Mouse (Mus musculus): ENCODE data around the gene Arfgef3. TPM values are rescaled to one million over a fixed set of nuclear protein-coding genes. Genes with fewer than 3 reads are reported as not detected.
"Not testable (repeated sequence)": the region's sequence is repeated elsewhere in the genome, so short reads cannot be mapped to it uniquely, and the experiment has no call there.

The Arfgef3 gene
- polyA plus RNA-seq, 1 experiment from 2014 or later: 0.07 TPM

- Histone ChIP-seq H3K4me2 (no peak overlapping the region), H3K9ac (ENCODE audit: low read depth, low read length) (no peak overlapping the region), H3K27me3 (replicated peaks; ENCODE audit: control insufficient read depth, insufficient read depth, low read length) (no peaks in the 10 kb centered on the region), H3K4me3 (ENCODE audit: low read depth, low read length) (no peak overlapping the region), H3K9me3 (ENCODE audit: control insufficient read depth, low read length) (no peaks in the 10 kb centered on the region), H3K36me3 (ENCODE audit: control insufficient read depth, insufficient read depth, low read length) (no peaks in the 10 kb centered on the region), H3K27ac (ENCODE audit: low read depth, low read length) (no peak overlapping the region), H3K4me1 (replicated peaks; ENCODE audit: control insufficient read depth, insufficient read depth, low read length) (no peaks in the 10 kb centered on the region)
- ATAC-seq (replicated peaks; ENCODE audit: low FRiP score): no peak
- DNase-seq (ENCODE audit: low spot score): no peak
- WGBS: 75% methylated on average over 5 of the region's 5 CpGs
These were observed 103.2 kb downstream of the Arfgef3 start for GRCm38 (mm10) chr10:18640596-18640995.

- no peak overlapping the region for H3K27ac ChIP-seq (ENCODE audit: low read depth, low read length)
- H3K4me3 ChIP-seq (ENCODE audit: low read depth, low read length): no peak overlapping the region
- no peaks in the 10 kb centered on the region for H3K36me3 ChIP-seq (ENCODE audit: control insufficient read depth, insufficient read depth, low read length)
- H3K4me2 ChIP-seq: no peak overlapping the region
- no peaks in the 10 kb centered on the region for H3K4me1 ChIP-seq (replicated peaks; ENCODE audit: control insufficient read depth, insufficient read depth, low read length)
- no peak for DNase-seq (ENCODE audit: low spot score)
- no peak for ATAC-seq (replicated peaks; ENCODE audit: low FRiP score)
- no peaks in the 10 kb centered on the region for H3K27me3 ChIP-seq (replicated peaks; ENCODE audit: control insufficient read depth, insufficient read depth, low read length)
- H3K9me3 ChIP-seq (ENCODE audit: control insufficient read depth, low read length): no peaks in the 10 kb centered on the region
- no peak overlapping the region for H3K9ac ChIP-seq (ENCODE audit: low read depth, low read length)
- 84% methylated on average over 9 of the region's 9 CpGs for WGBS
These were observed 108.3 kb downstream of the Arfgef3 start for GRCm38 (mm10) chr10:18635450-18635849.

- no peak overlapping the region for H3K9ac ChIP-seq (ENCODE audit: low read depth, low read length)
- no peaks in the 10 kb centered on the region for H3K27me3 ChIP-seq (replicated peaks; ENCODE audit: control insufficient read depth, insufficient read depth, low read length)
- ATAC-seq (replicated peaks; ENCODE audit: low FRiP score): no peak
- no peak overlapping the region for H3K27ac ChIP-seq (ENCODE audit: low read depth, low read length)
- H3K9me3 ChIP-seq (ENCODE audit: control insufficient read depth, low read length): no peaks in the 10 kb centered on the region
- no peak for DNase-seq (ENCODE audit: low spot score)
- H3K4me1 ChIP-seq (replicated peaks; ENCODE audit: control insufficient read depth, insufficient read depth, low read length): no peaks in the 10 kb centered on the region
- WGBS: 78% methylated on average over 7 of the region's 7 CpGs
- H3K4me3 ChIP-seq (ENCODE audit: low read depth, low read length): no peak overlapping the region
- H3K36me3 ChIP-seq (ENCODE audit: control insufficient read depth, insufficient read depth, low read length): no peaks in the 10 kb centered on the region
- H3K4me2 ChIP-seq: no peak overlapping the region
These were observed 109.3 kb downstream of the Arfgef3 start for GRCm38 (mm10) chr10:18634405-18634985.

GRCm38 (mm10) chr10:18630498-18630897, 113.3 kb downstream of the Arfgef3 start:
- no peak overlapping the region for H3K27ac ChIP-seq (ENCODE audit: low read depth, low read length)
- H3K27me3 ChIP-seq (replicated peaks; ENCODE audit: control insufficient read depth, insufficient read depth, low read length): no peaks in the 10 kb centered on the region
- no peak overlapping the region for H3K4me3 ChIP-seq (ENCODE audit: low read depth, low read length)
- H3K9ac ChIP-seq (ENCODE audit: low read depth, low read length): no peak overlapping the region
- no peaks in the 10 kb centered on the region for H3K36me3 ChIP-seq (ENCODE audit: control insufficient read depth, insufficient read depth, low read length)
- DNase-seq (ENCODE audit: low spot score) (no peak), ATAC-seq (replicated peaks; ENCODE audit: low FRiP score) (no peak)
- 81% methylated on average over 8 of the region's 8 CpGs for WGBS
- no peaks in the 10 kb centered on the region for H3K4me1 ChIP-seq (replicated peaks; ENCODE audit: control insufficient read depth, insufficient read depth, low read length)
- H3K4me2 ChIP-seq: no peak overlapping the region
- H3K9me3 ChIP-seq (ENCODE audit: control insufficient read depth, low read length): no peaks in the 10 kb centered on the region

GRCm38 (mm10) chr10:18627530-18627929, 116.2 kb downstream of the Arfgef3 start:
- WGBS: 78% methylated on average over 6 of the region's 6 CpGs
- Histone ChIP-seq H3K9ac (ENCODE audit: low read depth, low read length) (no peak overlapping the region), H3K9me3 (ENCODE audit: control insufficient read depth, low read length) (no peaks in the 10 kb centered on the region), H3K36me3 (ENCODE audit: control insufficient read depth, insufficient read depth, low read length) (no peaks in the 10 kb centered on the region), H3K27me3 (replicated peaks; ENCODE audit: control insufficient read depth, insufficient read depth, low read length) (no peaks in the 10 kb centered on the region), H3K4me1 (replicated peaks; ENCODE audit: control insufficient read depth, insufficient read depth, low read length) (no peaks in the 10 kb centered on the region), H3K4me2 (no peak overlapping the region), H3K4me3 (ENCODE audit: low read depth, low read length) (no peak overlapping the region), H3K27ac (ENCODE audit: low read depth, low read length) (no peak overlapping the region)
- ATAC-seq (replicated peaks; ENCODE audit: low FRiP score) (no peak), DNase-seq (ENCODE audit: low spot score) (no peak)

- no peak overlapping the region for H3K4me2 ChIP-seq
- H3K27ac ChIP-seq (ENCODE audit: low read depth, low read length): no peak overlapping the region
- no peak overlapping the region for H3K4me3 ChIP-seq (ENCODE audit: low read depth, low read length)
- H3K9ac ChIP-seq (ENCODE audit: low read depth, low read length): no peak overlapping the region
- H3K36me3 ChIP-seq (ENCODE audit: control insufficient read depth, insufficient read depth, low read length): no peaks in the 10 kb centered on the region
- ATAC-seq (replicated peaks; ENCODE audit: low FRiP score) (no peak), DNase-seq (ENCODE audit: low spot score) (no peak)
- H3K9me3 ChIP-seq (ENCODE audit: control insufficient read depth, low read length): no peaks in the 10 kb centered on the region
- WGBS: 70% methylated on average over 2 of the region's 2 CpGs
- no peaks in the 10 kb centered on the region for H3K4me1 ChIP-seq (replicated peaks; ENCODE audit: control insufficient read depth, insufficient read depth, low read length)
- H3K27me3 ChIP-seq (replicated peaks; ENCODE audit: control insufficient read depth, insufficient read depth, low read length): no peaks in the 10 kb centered on the region
These were observed 131.0 kb downstream of the Arfgef3 start for GRCm38 (mm10) chr10:18612796-18613195.

- DNase-seq (ENCODE audit: low spot score); H3K9me3 ChIP-seq (ENCODE audit: control insufficient read depth, low read length); H3K27ac ChIP-seq (ENCODE audit: low read depth, low read length); H3K4me3 ChIP-seq (ENCODE audit: low read depth, low read length); H3K9ac ChIP-seq (ENCODE audit: low read depth, low read length); H3K4me2 ChIP-seq; H3K27me3 ChIP-seq (replicated peaks; ENCODE audit: control insufficient read depth, insufficient read depth, low read length); H3K4me1 ChIP-seq (replicated peaks; ENCODE audit: control insufficient read depth, insufficient read depth, low read length); ATAC-seq (replicated peaks; ENCODE audit: low FRiP score); H3K36me3 ChIP-seq (ENCODE audit: control insufficient read depth, insufficient read depth, low read length): not testable (repeated sequence)
- WGBS: 61% methylated on average over 5 of the region's 5 CpGs
These were observed 138.8 kb downstream of the Arfgef3 start for GRCm38 (mm10) chr10:18604827-18605535.

- Histone ChIP-seq H3K36me3 (ENCODE audit: control insufficient read depth, insufficient read depth, low read length) (no peaks in the 10 kb centered on the region), H3K4me1 (replicated peaks; ENCODE audit: control insufficient read depth, insufficient read depth, low read length) (no peaks in the 10 kb centered on the region; the same call in 1 of the 2 replicates), H3K27ac (ENCODE audit: low read depth, low read length) (no peak overlapping the region), H3K4me2 (no peak overlapping the region), H3K9me3 (ENCODE audit: control insufficient read depth, low read length) (no peaks in the 10 kb centered on the region), H3K27me3 (replicated peaks; ENCODE audit: control insufficient read depth, insufficient read depth, low read length) (no peaks in the 10 kb centered on the region), H3K4me3 (ENCODE audit: low read depth, low read length) (no peak overlapping the region), H3K9ac (ENCODE audit: low read depth, low read length) (no peak overlapping the region)
- ATAC-seq (replicated peaks; ENCODE audit: low FRiP score) (peak; percentile 60; the same call in 1 of the 2 replicates), DNase-seq (ENCODE audit: low spot score) (no peak)
- WGBS: 16% methylated on average over 3 of the region's 4 CpGs
These were observed 141.7 kb downstream of the Arfgef3 start for GRCm38 (mm10) chr10:18602030-18602429.

GRCm38 (mm10) chr10:18597601-18598000, 146.1 kb downstream of the Arfgef3 start:
- no peak overlapping the region for H3K9ac ChIP-seq (ENCODE audit: low read depth, low read length)
- DNase-seq (ENCODE audit: low spot score) (no peak), ATAC-seq (replicated peaks; ENCODE audit: low FRiP score) (no peak)
- H3K4me3 ChIP-seq (ENCODE audit: low read depth, low read length): no peak overlapping the region
- 84% methylated on average over 6 of the region's 6 CpGs for WGBS
- no peaks in the 10 kb centered on the region for H3K9me3 ChIP-seq (ENCODE audit: control insufficient read depth, low read length)
- H3K36me3 ChIP-seq (ENCODE audit: control insufficient read depth, insufficient read depth, low read length): no peaks in the 10 kb centered on the region
- no peak overlapping the region for H3K4me2 ChIP-seq
- no peaks in the 10 kb centered on the region for H3K27me3 ChIP-seq (replicated peaks; ENCODE audit: control insufficient read depth, insufficient read depth, low read length)
- no peak overlapping the region for H3K27ac ChIP-seq (ENCODE audit: low read depth, low read length)
- H3K4me1 ChIP-seq (replicated peaks; ENCODE audit: control insufficient read depth, insufficient read depth, low read length): no peaks in the 10 kb centered on the region

Measured in liver, embryonic 11.5 days (tissue).